Mouse (Mus musculus) forebrain, embryonic 11.5 days (tissue): ENCODE measurements around the gene Rps27a. TPM values are rescaled to one million over a fixed set of nuclear protein-coding genes. Genes with fewer than 3 reads are reported as not detected.

Experiments used
- ATAC-seq: fragments of 200-750 bp; cut with Nextera tagmentation; replicated peaks from 2 replicates; pipeline ENCODE4 v1.8.0; 2017; ENCODE audit warnings: moderate TSS enrichment; ENCODE audit not compliant: low FRiP score
- DNase-seq: peaks from one replicate; pipeline ENCODE4 v3.0.0-alpha.2; 2017; ENCODE audit warnings: low spot score
- H3K27ac ChIP-seq: fragments of 300-500 bp; sonication (generic); 2 replicates; pipeline ENCODE4 v1.5.1; 2014; ENCODE audit warnings: low read depth, low read length
- H3K27me3 ChIP-seq: fragments of 300-500 bp; sonication (generic); 2 replicates; pipeline ENCODE4 v1.6.1; 2014; ENCODE audit warnings: mild to moderate bottlenecking, low read length, mixed read lengths; ENCODE audit not compliant: control insufficient read depth, insufficient read depth
- H3K36me3 ChIP-seq: fragments of 300-500 bp; sonication (generic); 2 replicates; pipeline ENCODE4 v1.6.1; 2014; ENCODE audit warnings: mild to moderate bottlenecking, low read length, moderate library complexity, mixed read lengths; ENCODE audit not compliant: control insufficient read depth, insufficient read depth
- H3K4me1 ChIP-seq: fragments of 300-500 bp; sonication (generic); replicated peaks from 2 replicates; pipeline ENCODE4 v1.6.1; 2014; ENCODE audit warnings: low read length, mixed read lengths; ENCODE audit not compliant: control insufficient read depth, insufficient read depth
- H3K4me2 ChIP-seq: fragments of 300-500 bp; sonication (generic); 2 replicates; pipeline ENCODE4 v1.6.1; 2014; ENCODE audit warnings: low read depth, mild to moderate bottlenecking, low read length, moderate library complexity, mixed read lengths; ENCODE audit not compliant: severe bottlenecking
- H3K4me3 ChIP-seq: fragments of 300-500 bp; sonication (generic); 2 replicates; pipeline ENCODE4 v1.5.1; 2014; ENCODE audit warnings: low read depth, low read length
- H3K9ac ChIP-seq: fragments of 300-500 bp; sonication (generic); 2 replicates; pipeline ENCODE4 v1.6.1; 2014; ENCODE audit warnings: low read length
- H3K9me3 ChIP-seq: fragments of 300-500 bp; sonication (generic); 2 replicates; pipeline ENCODE4 v1.6.1; 2016; ENCODE audit warnings: low read length, mixed read lengths; ENCODE audit not compliant: control insufficient read depth
- WGBS: fragments of 180-500 bp; shearing (Covaris S2); extraction: QIAGEN DNeasy Blood & Tissue Kit; methylation state at CpG from one replicate; pipeline ENCODE4 v1.1.7; 2014; 5-methylcytosine and 5-hydroxymethylcytosine counted together
- polyA plus RNA-seq: library from polyadenylated mRNA; unstranded; fragments of >200 nt; fragmentation: Nextera tagmentation; extraction: Ambion mirVana; gene quantifications from 2 replicates; pipeline ENCODE4 v1.2.1, GENCODE M21; 2014

The Rps27a gene
- 898 and 939 TPM in 2 replicates for polyA plus RNA-seq

- Histone ChIP-seq H3K9me3 (no peaks in the 10 kb centered on the region), H3K27ac (peak within 1 kb of the TSS; percentile 50), H3K27me3 (no peaks in the 10 kb centered on the region), H3K4me3 (peak within 1 kb of the TSS; percentile 64), H3K9ac (peak within 1 kb of the TSS; percentile 94), H3K4me2 (peak within 1 kb of the TSS; percentile 58), H3K36me3 (peaks cover 5% of the 10 kb centered on the region; the same call in 1 of the 2 replicates), H3K4me1 (peaks cover 3% of the 10 kb centered on the region; the same call in 1 of the 2 replicates)
- under 1% methylated on average over 46 of the region's 46 CpGs for WGBS
- ATAC-seq (peak; percentile 98), DNase-seq (peak; percentile 94)
These were observed at the start of gene Rps27a, which contains the start of gene Clhc1 for GRCm38 (mm10) chr11:29547752-29548503. Gene Rps27a, minus strand, starts transcription at chr11:29548109. Gene Clhc1, plus strand, starts transcription at chr11:29547950.

GRCm38 (mm10) chr11:29597159-29597558 lies 49.2 kb upstream of the Rps27a start:
- no peak for ATAC-seq
- H3K4me2 ChIP-seq, result no peak overlapping the region
- DNase-seq, result no peak
- H3K4me3 ChIP-seq, result no peak overlapping the region
- no peaks in the 10 kb centered on the region for H3K9me3 ChIP-seq
- H3K27me3 ChIP-seq, result no peaks in the 10 kb centered on the region
- H3K27ac ChIP-seq, result no peak overlapping the region
- no peaks in the 10 kb centered on the region for H3K36me3 ChIP-seq
- H3K9ac ChIP-seq, result no peak overlapping the region
- H3K4me1 ChIP-seq, result no peaks in the 10 kb centered on the region

GRCm38 (mm10) chr11:29595217-29595616 lies 47.3 kb upstream of the Rps27a start:
- no peaks in the 10 kb centered on the region for H3K36me3 ChIP-seq
- H3K4me2 ChIP-seq, result no peak overlapping the region
- DNase-seq (no peak), ATAC-seq (no peak)
- H3K4me1 ChIP-seq, result no peaks in the 10 kb centered on the region
- no peak overlapping the region for H3K4me3 ChIP-seq
- no peak overlapping the region for H3K27ac ChIP-seq
- H3K9me3 ChIP-seq, result no peaks in the 10 kb centered on the region
- H3K9ac ChIP-seq, result no peak overlapping the region
- no peaks in the 10 kb centered on the region for H3K27me3 ChIP-seq

GRCm38 (mm10) chr11:29579610-29580009 lies 31.7 kb upstream of the Rps27a start:
- Histone ChIP-seq H3K9ac (no peak overlapping the region), H3K36me3 (no peaks in the 10 kb centered on the region), H3K4me1 (no peaks in the 10 kb centered on the region), H3K4me2 (no peak overlapping the region), H3K9me3 (no peaks in the 10 kb centered on the region), H3K27ac (no peak overlapping the region), H3K4me3 (no peak overlapping the region), H3K27me3 (no peaks in the 10 kb centered on the region)
- DNase-seq, result no peak
- ATAC-seq, result no peak

GRCm38 (mm10) chr11:29572656-29573055 lies 24.7 kb upstream of the Rps27a start:
- Histone ChIP-seq H3K9ac (no peak overlapping the region), H3K9me3 (no peaks in the 10 kb centered on the region), H3K4me1 (no peaks in the 10 kb centered on the region), H3K27ac (no peak overlapping the region), H3K36me3 (no peaks in the 10 kb centered on the region), H3K27me3 (no peaks in the 10 kb centered on the region), H3K4me3 (no peak overlapping the region), H3K4me2 (no peak overlapping the region)
- no peak for ATAC-seq
- WGBS, result 80% methylated on average over 2 of the region's 2 CpGs
- no peak for DNase-seq

- H3K36me3 ChIP-seq, result no peaks in the 10 kb centered on the region
- H3K4me2 ChIP-seq, result no peak overlapping the region
- no peaks in the 10 kb centered on the region for H3K27me3 ChIP-seq
- no peak overlapping the region for H3K27ac ChIP-seq
- H3K9ac ChIP-seq, result no peak overlapping the region
- DNase-seq (no peak), ATAC-seq (no peak)
- H3K4me3 ChIP-seq, result no peak overlapping the region
- no peaks in the 10 kb centered on the region for H3K4me1 ChIP-seq
- WGBS, result 74% methylated on average over 3 of the region's 3 CpGs
- H3K9me3 ChIP-seq, result no peaks in the 10 kb centered on the region
These were observed 23.6 kb upstream of the Rps27a start for GRCm38 (mm10) chr11:29571536-29571935.

- 81% methylated on average over 2 of the region's 2 CpGs for WGBS
- no peaks in the 10 kb centered on the region for H3K4me1 ChIP-seq
- ATAC-seq (no peak), DNase-seq (no peak)
- no peak overlapping the region for H3K27ac ChIP-seq
- H3K36me3 ChIP-seq, result no peaks in the 10 kb centered on the region
- H3K27me3 ChIP-seq, result no peaks in the 10 kb centered on the region
- H3K9ac ChIP-seq, result no peak overlapping the region
- no peak overlapping the region for H3K4me2 ChIP-seq
- H3K4me3 ChIP-seq, result no peak overlapping the region
- no peaks in the 10 kb centered on the region for H3K9me3 ChIP-seq
These were observed 15.5 kb upstream of the Rps27a start for GRCm38 (mm10) chr11:29563406-29563805.

GRCm38 (mm10) chr11:29560990-29561389 lies 13.1 kb upstream of the Rps27a start:
- Histone ChIP-seq H3K4me1 (no peaks in the 10 kb centered on the region), H3K27me3 (no peaks in the 10 kb centered on the region), H3K27ac (no peak overlapping the region), H3K9ac (no peak overlapping the region), H3K4me3 (no peak overlapping the region), H3K4me2 (no peak overlapping the region), H3K9me3 (no peaks in the 10 kb centered on the region), H3K36me3 (no peaks in the 10 kb centered on the region)
- DNase-seq (no peak), ATAC-seq (no peak)
- WGBS, result 89% methylated on average over 3 of the region's 3 CpGs

- ATAC-seq, result no peak
- H3K9ac ChIP-seq, result no peak overlapping the region
These were observed 12.5 kb upstream of the Rps27a start for GRCm38 (mm10) chr11:29560452-29560851.

More at GRCm38 (mm10) chr11:29560452-29560851, 12.5 kb upstream of the Rps27a start:
- H3K4me1 ChIP-seq, result no peaks in the 10 kb centered on the region
- no peak overlapping the region for H3K27ac ChIP-seq
- no peak overlapping the region for H3K4me3 ChIP-seq
- no peak for DNase-seq
- H3K4me2 ChIP-seq, result no peak overlapping the region
- H3K27me3 ChIP-seq, result no peaks in the 10 kb centered on the region
- WGBS, result 88% methylated on average over 9 of the region's 9 CpGs
- H3K9me3 ChIP-seq, result no peaks in the 10 kb centered on the region
- no peaks in the 10 kb centered on the region for H3K36me3 ChIP-seq
